Mouse (Mus musculus) heart, postnatal 0 days (tissue): ENCODE data around the gene Cnot6.

ENCODE experiments used
- CTCF ChIP-seq: IDR thresholded peaks from 2 replicates; pipeline ENCODE4 v1.5.1; 2016; ENCODE audit warnings: antibody characterized with exemption, control low read depth, low read depth
- EP300 ChIP-seq: IDR thresholded peaks from 2 replicates; pipeline ENCODE4 v1.6.1; 2016; ENCODE audit warnings: antibody characterized with exemption, low read depth

DNA sequence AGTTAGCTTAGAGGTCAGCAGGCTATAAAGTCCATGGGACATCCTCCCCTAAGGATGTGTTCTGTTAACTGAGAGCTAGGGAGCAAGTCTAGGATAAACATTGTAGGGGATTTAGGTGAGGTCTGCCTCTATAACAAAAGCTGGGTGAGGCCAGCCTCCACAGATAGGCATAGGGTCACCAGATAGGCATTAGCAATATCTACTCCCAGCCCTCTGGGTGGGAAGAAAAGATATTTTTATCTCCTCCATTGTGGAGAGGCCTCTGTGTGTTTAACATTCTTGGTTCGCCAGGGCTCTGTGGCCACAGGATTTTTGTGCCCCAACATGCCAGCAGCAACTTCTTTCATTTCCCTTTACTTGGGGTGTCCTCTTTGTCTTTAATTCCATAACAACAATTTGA lies 8.8 kb upstream of the Cnot6 start:
- TF ChIP-seq CTCF (no peak), EP300 (no peak)
